32 mouse cellular contexts compared by ENCODE assay signal in genomic region chr4:41000271-41000670, GRCm38 (mm10). TPM values are rescaled to one million over a fixed set of nuclear protein-coding genes. Genes with fewer than 3 reads are reported as not detected.
"Had no signal": no experiment of that assay in that cellular context is flagged by ENCODE, and none has a peak within 500 bp of the region (broad histone marks: within the 10 kb centered on the region; RNA-seq: fewer than 3 reads in every experiment).

No protein-coding gene starts in this region.

- DNase-seq: gastrocnemius, adult 2 months; gastrocnemius, postnatal 10 days; gastrocnemius, postnatal 25 days; heart, adult 18-20 months; heart, postnatal 14 days; heart, postnatal 36 days; kidney, adult 11 months; kidney, adult 9 months; kidney, postnatal 14 days; layer of hippocampus, adult 9-11 months; layer of hippocampus, postnatal 36 days; left cerebral cortex, postnatal 4 days had no signal

- H3K9ac ChIP-seq: heart, embryonic 13.5 days; heart, embryonic 15.5 days; hindbrain, embryonic 13.5 days; hindbrain, embryonic 15.5 days; kidney, embryonic 15.5 days; limb, embryonic 13.5 days; limb, embryonic 15.5 days had no signal

- H3K4me1 ChIP-seq: heart, embryonic 10.5 days; heart, embryonic 15.5 days; hindbrain, embryonic 13.5 days; hindbrain, embryonic 15.5 days; kidney, embryonic 15.5 days; limb, embryonic 13.5 days; limb, embryonic 15.5 days had no signal

- H3K4me2 ChIP-seq: heart, embryonic 13.5 days; heart, embryonic 15.5 days; hindbrain, embryonic 13.5 days; hindbrain, embryonic 15.5 days; kidney, embryonic 15.5 days; limb, embryonic 13.5 days; limb, embryonic 15.5 days had no signal

- ATAC-seq: hindbrain, postnatal 0 days; intestine, embryonic 16.5 days had no signal

- H3K27ac ChIP-seq: gastrocnemius, adult 2 months; heart, embryonic 10.5 days; heart, embryonic 13.5 days; heart, embryonic 15.5 days; hindbrain, embryonic 13.5 days; hindbrain, embryonic 15.5 days; hindbrain, postnatal 0 days; kidney, embryonic 15.5 days; kidney, postnatal 0 days; limb, embryonic 13.5 days; limb, embryonic 15.5 days had no signal

- H3K4me3 ChIP-seq: gastrocnemius, adult 2 months; heart, embryonic 10.5 days; heart, embryonic 13.5 days; heart, embryonic 15.5 days; hindbrain, embryonic 13.5 days; hindbrain, embryonic 15.5 days; kidney, embryonic 15.5 days; limb, embryonic 13.5 days; limb, embryonic 15.5 days had no signal

- H3K27me3 ChIP-seq: heart, embryonic 13.5 days; heart, embryonic 15.5 days; hindbrain, embryonic 13.5 days; hindbrain, embryonic 15.5 days; kidney, embryonic 15.5 days; limb, embryonic 13.5 days; limb, embryonic 15.5 days had no signal

- H3K9me3 ChIP-seq: heart, embryonic 10.5 days; heart, embryonic 13.5 days; heart, embryonic 15.5 days; hindbrain, embryonic 13.5 days; hindbrain, embryonic 15.5 days; kidney, embryonic 15.5 days; limb, embryonic 13.5 days; limb, embryonic 15.5 days had no signal

RNA-seq across cellular contexts. Expression of gene Aqp7, which starts 47.7 kb away (rescaled TPM):
- total RNA-seq: hematopoietic stem cell, adult 5-6 weeks; hindbrain, postnatal 0 days; layer of hippocampus, adult 8-10 months; layer of hippocampus, postnatal 14 days; layer of hippocampus, postnatal 36 days; left cerebral cortex, adult 18-20 months; left cerebral cortex, adult 8-10 months; left cerebral cortex, postnatal 10 days; left cerebral cortex, postnatal 25 days; left cerebral cortex, postnatal 4 days had no signal
- polyA plus RNA-seq: heart, embryonic 13.5 days; hindbrain, embryonic 11.5 days; hindbrain, embryonic 13.5 days; hindbrain, embryonic 15.5 days; limb, embryonic 11.5 days had no signal
